Mouse (Mus musculus) heart, postnatal 0 days (tissue): ENCODE measurements at regions not wholly inside any gene's neighbourhood (a gene's known extent, or its start where the extent isn't known, plus 50 kb on each side); places are given as distances from the start of the nearest gene placed in this dataset.

Experiments used
- CTCF ChIP-seq: IDR thresholded peaks from 2 replicates; pipeline ENCODE4 v1.5.1; 2016; ENCODE audit warnings: antibody characterized with exemption, control low read depth, low read depth
- EP300 ChIP-seq: IDR thresholded peaks from 2 replicates; pipeline ENCODE4 v1.6.1; 2016; ENCODE audit warnings: antibody characterized with exemption, low read depth

DNA sequence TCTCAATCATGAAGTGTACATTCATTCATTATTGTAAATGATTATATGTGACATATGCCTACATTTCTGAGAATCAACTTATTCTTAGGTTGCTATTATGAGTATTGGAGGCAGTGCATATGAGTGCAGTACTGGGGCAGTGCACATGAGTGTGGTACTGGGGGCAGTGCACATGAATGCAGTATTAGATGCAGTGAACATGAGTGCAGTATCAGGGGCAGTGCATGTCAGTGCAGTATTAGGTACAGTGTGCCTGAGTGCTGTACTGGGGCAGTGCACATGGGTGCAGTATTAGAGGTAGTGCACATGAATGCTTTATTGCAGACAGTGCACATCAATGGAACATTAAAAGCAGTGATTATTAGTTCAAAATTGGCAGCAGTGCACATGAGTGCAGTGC, 234.6 kb downstream of the 1700008P02Rik start:
- TF ChIP-seq CTCF = no peak
- no peak for TF ChIP-seq EP300
